Mouse (Mus musculus) forebrain, embryonic 11.5 days (tissue): ENCODE measurements at regions not wholly inside any gene's neighbourhood (a gene's known extent, or its start where the extent isn't known, plus 50 kb on each side); places are given as distances from the start of the nearest gene placed in this dataset.
"Not testable (repeated sequence)": the region's sequence is repeated elsewhere in the genome, so short reads cannot be mapped to it uniquely, and the experiment has no call there.

ENCODE experiments used
- ATAC-seq: fragments of 200-750 bp; cut with Nextera tagmentation; replicated peaks from 2 replicates; pipeline ENCODE4 v1.8.0; 2017; ENCODE audit warnings: moderate TSS enrichment; ENCODE audit not compliant: low FRiP score
- DNase-seq: peaks from one replicate; pipeline ENCODE4 v3.0.0-alpha.2; 2017; ENCODE audit warnings: low spot score
- H3K27ac ChIP-seq: fragments of 300-500 bp; sonication (generic); 2 replicates; pipeline ENCODE4 v1.5.1; 2014; ENCODE audit warnings: low read depth, low read length
- H3K27me3 ChIP-seq: fragments of 300-500 bp; sonication (generic); 2 replicates; pipeline ENCODE4 v1.6.1; 2014; ENCODE audit warnings: mild to moderate bottlenecking, low read length, mixed read lengths; ENCODE audit not compliant: control insufficient read depth, insufficient read depth
- H3K36me3 ChIP-seq: fragments of 300-500 bp; sonication (generic); 2 replicates; pipeline ENCODE4 v1.6.1; 2014; ENCODE audit warnings: mild to moderate bottlenecking, low read length, moderate library complexity, mixed read lengths; ENCODE audit not compliant: control insufficient read depth, insufficient read depth
- H3K4me1 ChIP-seq: fragments of 300-500 bp; sonication (generic); replicated peaks from 2 replicates; pipeline ENCODE4 v1.6.1; 2014; ENCODE audit warnings: low read length, mixed read lengths; ENCODE audit not compliant: control insufficient read depth, insufficient read depth
- H3K4me2 ChIP-seq: fragments of 300-500 bp; sonication (generic); 2 replicates; pipeline ENCODE4 v1.6.1; 2014; ENCODE audit warnings: low read depth, mild to moderate bottlenecking, low read length, moderate library complexity, mixed read lengths; ENCODE audit not compliant: severe bottlenecking
- H3K4me3 ChIP-seq: fragments of 300-500 bp; sonication (generic); 2 replicates; pipeline ENCODE4 v1.5.1; 2014; ENCODE audit warnings: low read depth, low read length
- H3K9ac ChIP-seq: fragments of 300-500 bp; sonication (generic); 2 replicates; pipeline ENCODE4 v1.6.1; 2014; ENCODE audit warnings: low read length
- H3K9me3 ChIP-seq: fragments of 300-500 bp; sonication (generic); 2 replicates; pipeline ENCODE4 v1.6.1; 2016; ENCODE audit warnings: low read length, mixed read lengths; ENCODE audit not compliant: control insufficient read depth
- WGBS: fragments of 180-500 bp; shearing (Covaris S2); extraction: QIAGEN DNeasy Blood & Tissue Kit; methylation state at CpG from one replicate; pipeline ENCODE4 v1.1.7; 2014; 5-methylcytosine and 5-hydroxymethylcytosine counted together

DNA sequence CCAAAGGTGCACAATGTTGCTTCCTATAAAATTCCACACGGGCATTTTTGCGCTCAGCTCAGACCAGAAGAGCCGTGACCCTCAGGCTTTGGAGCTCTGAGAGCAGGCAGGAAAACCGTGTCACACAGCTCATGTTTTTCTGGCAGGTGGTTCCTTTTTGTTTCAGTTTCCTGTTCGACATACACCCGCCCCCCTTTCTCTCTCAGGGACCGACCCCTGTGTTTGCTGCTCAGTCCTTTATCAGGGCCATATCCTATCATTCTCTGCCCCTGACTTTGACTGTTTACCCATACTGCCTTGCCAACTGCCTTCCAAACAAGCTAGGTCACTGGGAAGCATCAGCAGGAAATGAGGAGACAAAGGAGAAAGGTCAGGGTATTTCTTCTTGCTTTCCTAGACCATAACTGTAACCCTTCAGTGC is 475.5 kb upstream of the Smim15 start:
- H3K4me1 ChIP-seq, result no peaks in the 10 kb centered on the region
- H3K27ac ChIP-seq, result no peak overlapping the region
- no peak overlapping the region for H3K9ac ChIP-seq
- no peak overlapping the region for H3K4me3 ChIP-seq
- H3K9me3 ChIP-seq, result no peaks in the 10 kb centered on the region
- no peak for DNase-seq
- no peak for ATAC-seq
- WGBS, result 78% methylated on average over 7 of the region's 7 CpGs
- H3K27me3 ChIP-seq, result no peaks in the 10 kb centered on the region
- H3K36me3 ChIP-seq, result no peaks in the 10 kb centered on the region
- no peak overlapping the region for H3K4me2 ChIP-seq

DNA sequence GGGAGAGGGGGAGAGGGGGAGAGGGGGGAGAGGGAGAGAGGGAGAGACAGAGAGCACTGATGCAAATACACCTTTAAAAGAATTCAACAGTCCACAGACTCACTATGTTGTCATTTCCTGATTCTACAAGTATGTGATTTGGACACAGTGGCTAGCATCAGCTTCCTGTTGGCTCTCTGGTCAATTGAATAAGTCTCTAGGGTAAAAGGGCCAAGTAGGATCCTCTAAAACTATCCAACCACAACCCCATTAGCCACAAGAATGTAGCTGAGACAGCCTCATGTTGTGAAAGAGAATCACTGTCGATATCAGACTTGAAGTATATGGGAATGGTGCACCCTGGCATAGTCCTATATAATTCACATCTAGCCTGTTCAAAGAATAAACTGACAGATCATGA is 481.8 kb upstream of the Smim15 start:
- Histone ChIP-seq H3K27ac (no peak overlapping the region), H3K36me3 (no peaks in the 10 kb centered on the region), H3K9me3 (no peaks in the 10 kb centered on the region), H3K27me3 (no peaks in the 10 kb centered on the region), H3K9ac (no peak overlapping the region), H3K4me3 (no peak overlapping the region), H3K4me1 (no peaks in the 10 kb centered on the region), H3K4me2 (no peak overlapping the region)
- WGBS, result 93% methylated on average over 1 of the region's 1 CpGs
- ATAC-seq, result no peak
- no peak for DNase-seq

DNA sequence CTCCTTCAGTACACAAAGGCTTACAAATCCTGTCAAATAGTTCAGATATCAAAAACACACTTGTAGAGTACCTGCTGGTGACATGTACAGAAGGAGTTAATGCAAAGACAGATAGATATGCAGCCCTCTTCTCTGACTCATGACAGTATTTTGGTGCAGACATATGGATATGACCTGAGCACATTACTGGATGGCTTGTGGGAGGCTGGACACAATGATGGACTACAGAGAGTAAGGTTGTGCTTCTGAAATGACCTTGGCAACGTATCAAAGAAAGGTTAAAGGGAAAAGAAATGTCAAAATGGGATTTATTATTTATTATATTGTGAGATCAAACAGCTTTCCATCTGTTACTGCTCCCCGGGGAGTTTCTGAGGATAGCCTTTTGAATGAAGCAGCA is 482.7 kb upstream of the Smim15 start:
- H3K4me3 ChIP-seq, result no peak overlapping the region
- no peak overlapping the region for H3K27ac ChIP-seq
- no peaks in the 10 kb centered on the region for H3K4me1 ChIP-seq
- ATAC-seq, result no peak
- H3K27me3 ChIP-seq, result no peaks in the 10 kb centered on the region
- H3K4me2 ChIP-seq, result no peak overlapping the region
- no peaks in the 10 kb centered on the region for H3K36me3 ChIP-seq
- no peak overlapping the region for H3K9ac ChIP-seq
- 87% methylated on average over 2 of the region's 2 CpGs for WGBS
- DNase-seq, result no peak
- no peaks in the 10 kb centered on the region for H3K9me3 ChIP-seq

DNA sequence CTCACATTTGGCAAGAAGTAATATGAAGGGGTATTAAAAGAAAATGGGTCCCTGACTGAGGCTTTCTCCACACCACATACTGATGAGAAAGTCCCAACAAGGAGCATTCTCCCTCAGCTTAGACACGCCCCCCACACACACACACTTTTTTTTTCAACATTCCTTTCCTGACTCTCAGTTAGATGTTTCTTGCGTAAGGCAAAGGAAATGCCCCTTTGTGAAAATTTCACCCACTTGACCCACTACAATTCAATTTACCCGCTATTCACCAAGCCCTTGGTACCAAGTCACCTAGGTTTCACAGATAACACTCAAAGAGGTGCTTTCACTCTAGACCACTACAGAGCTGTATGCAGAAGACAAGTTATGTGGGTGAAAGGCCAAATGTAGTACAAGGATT is 488.3 kb upstream of the Smim15 start:
- H3K4me1 ChIP-seq, result no peaks in the 10 kb centered on the region
- H3K4me3 ChIP-seq, result no peak overlapping the region
- H3K9ac ChIP-seq, result no peak overlapping the region
- WGBS, result 87% methylated on average over 3 of the region's 3 CpGs
- H3K9me3 ChIP-seq, result no peaks in the 10 kb centered on the region
- no peaks in the 10 kb centered on the region for H3K36me3 ChIP-seq
- ATAC-seq, result no peak
- no peak overlapping the region for H3K27ac ChIP-seq
- no peak overlapping the region for H3K4me2 ChIP-seq
- no peaks in the 10 kb centered on the region for H3K27me3 ChIP-seq
- DNase-seq, result no peak

DNA sequence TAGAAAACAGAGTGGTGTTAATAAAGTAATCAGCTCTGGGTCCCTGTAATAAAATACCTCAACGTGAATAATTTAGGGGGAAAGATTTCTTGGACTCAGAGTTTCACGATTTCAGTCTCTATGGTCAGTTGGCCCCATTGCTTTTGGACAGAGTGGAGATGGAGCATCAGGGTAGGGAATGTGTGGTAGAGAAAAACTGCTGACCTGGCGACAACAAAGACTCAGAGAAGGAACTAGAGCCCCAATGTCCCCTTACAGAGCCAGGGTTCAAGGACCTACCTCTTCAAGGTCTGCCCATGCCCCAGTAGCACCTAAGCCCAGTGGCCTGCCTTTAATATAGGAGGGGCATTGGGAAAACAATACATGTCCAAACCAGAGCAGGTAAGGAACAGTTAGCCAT is 490.2 kb upstream of the Smim15 start:
- no peaks in the 10 kb centered on the region for H3K9me3 ChIP-seq
- no peaks in the 10 kb centered on the region for H3K4me1 ChIP-seq
- no peak overlapping the region for H3K4me2 ChIP-seq
- H3K36me3 ChIP-seq, result no peaks in the 10 kb centered on the region
- ATAC-seq (no peak), DNase-seq (no peak)
- H3K4me3 ChIP-seq, result no peak overlapping the region
- no peak overlapping the region for H3K9ac ChIP-seq
- no peaks in the 10 kb centered on the region for H3K27me3 ChIP-seq
- no peak overlapping the region for H3K27ac ChIP-seq
- WGBS, result 72% methylated on average over 3 of the region's 3 CpGs

DNA sequence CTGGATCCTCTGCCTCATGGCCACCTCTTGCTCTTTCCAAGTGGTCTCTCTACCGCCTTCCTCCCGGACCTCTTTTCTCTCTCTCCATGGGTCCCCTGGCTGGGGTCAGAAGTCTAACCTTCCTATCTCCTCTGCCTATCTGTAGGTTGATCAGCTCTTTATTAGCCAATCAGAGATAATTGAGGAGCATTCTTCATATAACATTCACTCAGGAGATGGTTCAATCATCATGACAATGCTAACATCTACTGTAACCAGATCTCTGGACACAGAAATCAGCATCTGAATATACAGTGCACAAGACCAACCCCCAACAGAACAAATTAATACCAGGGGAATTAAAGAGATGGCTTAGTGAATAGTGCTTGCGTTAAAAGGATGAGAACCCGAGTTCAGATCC is 492.1 kb upstream of the Smim15 start:
- H3K36me3 ChIP-seq, result no peaks in the 10 kb centered on the region
- no peak for ATAC-seq
- no peak overlapping the region for H3K4me3 ChIP-seq
- H3K9ac ChIP-seq, result no peak overlapping the region
- DNase-seq, result no peak
- no peak overlapping the region for H3K27ac ChIP-seq
- no peaks in the 10 kb centered on the region for H3K27me3 ChIP-seq
- H3K4me1 ChIP-seq, result no peaks in the 10 kb centered on the region
- no peaks in the 10 kb centered on the region for H3K9me3 ChIP-seq
- H3K4me2 ChIP-seq, result no peak overlapping the region
- WGBS, result 91% methylated on average over 4 of the region's 4 CpGs

DNA sequence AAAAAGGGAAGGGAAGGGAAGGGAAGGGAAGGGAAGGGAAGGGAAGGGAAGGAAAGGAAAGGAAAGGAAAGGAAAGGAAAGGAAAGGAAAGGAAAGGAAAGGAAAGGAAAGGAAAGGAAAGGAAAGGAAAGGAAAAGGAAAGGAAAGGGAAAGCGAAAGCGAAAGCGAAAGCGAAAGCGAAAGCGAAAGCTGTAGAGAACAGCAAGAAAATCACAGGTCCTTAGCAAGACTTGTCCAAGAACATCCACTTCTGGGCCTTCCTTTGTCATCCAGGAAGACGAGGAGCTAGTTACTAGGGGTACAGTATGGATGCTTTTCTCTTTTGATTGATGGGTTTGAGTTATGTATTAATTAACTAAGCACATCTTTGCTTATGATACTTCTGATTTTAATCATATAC is 494.3 kb upstream of the Smim15 start:
- not testable (repeated sequence) for H3K9ac ChIP-seq, H3K27ac ChIP-seq, H3K4me1 ChIP-seq, H3K4me3 ChIP-seq, DNase-seq, H3K4me2 ChIP-seq, H3K27me3 ChIP-seq, H3K36me3 ChIP-seq, ATAC-seq, H3K9me3 ChIP-seq
- 93% methylated on average over 7 of the region's 7 CpGs for WGBS

DNA sequence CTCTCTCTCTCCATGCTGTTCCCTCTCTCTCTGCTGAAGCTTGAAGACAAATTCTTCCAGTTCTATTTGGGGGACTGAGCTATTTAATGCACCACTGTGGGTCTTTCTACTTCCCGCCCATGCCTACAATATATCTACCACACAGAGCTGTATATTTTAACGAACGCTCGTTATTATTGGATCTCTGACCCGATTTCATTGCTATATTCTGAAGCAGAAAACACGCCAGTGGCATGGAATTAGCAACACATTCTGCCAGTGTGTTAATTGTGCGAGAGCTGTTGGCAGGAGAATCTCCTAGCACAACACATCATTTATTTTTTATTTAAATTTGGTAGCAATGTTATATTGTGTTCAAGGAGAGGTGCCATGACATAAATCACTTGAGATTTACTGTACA is 497.2 kb upstream of the Smim15 start:
- DNase-seq, result no peak

DNA sequence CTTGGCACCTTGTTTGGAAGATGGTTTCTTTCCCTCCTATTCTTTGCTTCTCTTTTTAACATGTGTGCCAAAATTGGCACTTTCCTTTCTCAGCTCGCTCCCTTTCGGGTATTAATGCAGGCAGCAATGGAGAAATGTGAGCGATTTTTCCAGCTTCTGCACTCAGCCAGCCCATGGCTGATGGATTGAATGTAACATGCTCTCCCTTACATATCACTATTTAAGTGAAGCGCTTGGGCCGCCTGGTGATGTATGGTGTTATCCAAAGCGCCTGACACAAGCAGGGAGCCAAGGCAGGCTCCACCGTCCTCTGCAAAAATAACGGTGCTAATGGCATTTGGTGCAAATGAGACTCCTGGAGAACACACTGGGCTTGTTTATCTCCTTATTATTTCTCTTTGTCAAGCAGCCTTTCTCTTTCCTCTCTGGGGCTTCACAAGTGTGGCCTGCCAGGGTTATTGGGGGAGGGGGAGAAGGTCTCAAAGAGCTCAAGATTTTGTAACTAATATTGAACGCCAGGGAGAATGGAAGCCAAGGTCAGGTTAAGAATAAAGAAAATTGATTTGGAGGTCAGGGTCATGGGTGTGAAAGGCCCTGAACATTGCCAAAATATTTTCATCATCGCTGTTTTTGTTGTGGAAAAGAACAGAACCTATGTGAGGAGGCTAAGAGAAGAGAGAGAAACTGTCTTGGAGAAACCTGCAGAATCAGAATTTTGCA is 497.9 kb upstream of the Smim15 start:
- no peaks in the 10 kb centered on the region for H3K9me3 ChIP-seq
- H3K4me2 ChIP-seq, result no peak overlapping the region
- H3K4me3 ChIP-seq, result no peak overlapping the region
- ATAC-seq (no peak), DNase-seq (no peak)
- peak overlapping the region; percentile 33 for H3K27ac ChIP-seq
- 41% methylated on average over 10 of the region's 10 CpGs for WGBS
- no peaks in the 10 kb centered on the region for H3K36me3 ChIP-seq
- H3K9ac ChIP-seq, result no peak overlapping the region
- H3K4me1 ChIP-seq, result peaks cover 18% of the 10 kb centered on the region
- no peaks in the 10 kb centered on the region for H3K27me3 ChIP-seq

More for the DNA sequence above, 497.2 kb upstream of the Smim15 start:
- no peak for ATAC-seq
- Histone ChIP-seq H3K27me3 (no peaks in the 10 kb centered on the region), H3K27ac (0 out of 2 replicates have a peak overlapping the region, but pooled peaks have one; percentile 4), H3K9ac (no peak overlapping the region), H3K9me3 (no peaks in the 10 kb centered on the region), H3K36me3 (no peaks in the 10 kb centered on the region), H3K4me3 (no peak overlapping the region), H3K4me2 (no peak overlapping the region), H3K4me1 (peaks cover 11% of the 10 kb centered on the region)
- 62% methylated on average over 7 of the region's 7 CpGs for WGBS
